Mouse (Mus musculus) midbrain, postnatal 0 days (tissue): Measurements from ENCODE around the gene Focad. TPM values are rescaled to one million over a fixed set of nuclear protein-coding genes. Genes with fewer than 3 reads are reported as not detected.
A peak's percentile ranks its signal among the peaks of the same experiment; 100 is the strongest.

Experiments
- ATAC-seq: fragments of 200-750 bp; cut with Nextera tagmentation; 2 replicates; pipeline ENCODE4 v1.8.0; 2017; ENCODE audit warnings: moderate number of reproducible peaks, mild to moderate bottlenecking, moderate TSS enrichment, moderate library complexity; ENCODE audit not compliant: low FRiP score
- DNase-seq: peaks from one replicate; pipeline ENCODE4 v3.0.0-alpha.2; 2015; ENCODE audit warnings: low spot score
- H3K27ac ChIP-seq: fragments of 300-500 bp; sonication (generic); 2 replicates; pipeline ENCODE4 v1.5.1; 2014; ENCODE audit warnings: low read depth, mild to moderate bottlenecking, low read length, mixed read lengths
- H3K27me3 ChIP-seq: fragments of 300-500 bp; sonication (generic); 2 replicates; pipeline ENCODE4 v1.6.1; 2014; ENCODE audit warnings: low read length, control low read depth, mixed read lengths; ENCODE audit not compliant: insufficient read depth
- H3K36me3 ChIP-seq: fragments of 300-500 bp; sonication (generic); 2 replicates; pipeline ENCODE4 v1.6.1; 2014; ENCODE audit warnings: low read length, control low read depth, mixed read lengths; ENCODE audit not compliant: insufficient read depth
- H3K4me1 ChIP-seq: fragments of 300-500 bp; sonication (generic); 2 replicates; pipeline ENCODE4 v1.6.1; 2014; ENCODE audit warnings: mild to moderate bottlenecking, control low read depth, antibody characterized with exemption, low read length, mixed read lengths; ENCODE audit not compliant: insufficient read depth
- H3K4me2 ChIP-seq: fragments of 300-500 bp; sonication (generic); 2 replicates; pipeline ENCODE4 v1.6.1; 2014; ENCODE audit warnings: low read depth, mild to moderate bottlenecking, low read length, mixed read lengths; ENCODE audit not compliant: poor library complexity, severe bottlenecking
- H3K4me3 ChIP-seq: fragments of 300-500 bp; sonication (generic); 2 replicates; pipeline ENCODE4 v1.5.1; 2014; ENCODE audit warnings: low read depth, mild to moderate bottlenecking, low read length, moderate library complexity
- H3K9ac ChIP-seq: fragments of 300-500 bp; sonication (generic); replicated peaks from 2 replicates; pipeline ENCODE4 v1.6.1; 2014; ENCODE audit warnings: mild to moderate bottlenecking, low read length, moderate library complexity, mixed read lengths; ENCODE audit not compliant: poor library complexity, severe bottlenecking
- H3K9me3 ChIP-seq: fragments of 300-500 bp; sonication (generic); 2 replicates; pipeline ENCODE4 v1.6.1; 2016; ENCODE audit warnings: low read length, control low read depth
- CTCF ChIP-seq: IDR thresholded peaks from 2 replicates; pipeline ENCODE4 v1.5.1; 2016; ENCODE audit warnings: antibody characterized with exemption, mild to moderate bottlenecking
- WGBS: fragments of 180-500 bp; shearing (Covaris S2); extraction: QIAGEN DNeasy Blood & Tissue Kit; methylation state at CpG from one replicate; pipeline ENCODE4 v1.1.7; 2014; 5-methylcytosine and 5-hydroxymethylcytosine counted together
- polyA plus RNA-seq: library from polyadenylated mRNA; unstranded; fragments of >200 nt; fragmentation: Nextera tagmentation; extraction: Ambion mirVana; gene quantifications from 2 replicates; pipeline ENCODE4 v1.2.1, GENCODE M21; 2015
- total RNA-seq: library from RNA; depleted of rRNA; stranded (reverse); fragments of >200 nt; gene quantifications from 2 replicates; pipeline ENCODE4 v1.2.3, GENCODE M21; 2014

Focad gene
- total and polyA plus RNA-seq, 2 experiments from 2014 or later = 9.0 to 36.9 TPM

DNA sequence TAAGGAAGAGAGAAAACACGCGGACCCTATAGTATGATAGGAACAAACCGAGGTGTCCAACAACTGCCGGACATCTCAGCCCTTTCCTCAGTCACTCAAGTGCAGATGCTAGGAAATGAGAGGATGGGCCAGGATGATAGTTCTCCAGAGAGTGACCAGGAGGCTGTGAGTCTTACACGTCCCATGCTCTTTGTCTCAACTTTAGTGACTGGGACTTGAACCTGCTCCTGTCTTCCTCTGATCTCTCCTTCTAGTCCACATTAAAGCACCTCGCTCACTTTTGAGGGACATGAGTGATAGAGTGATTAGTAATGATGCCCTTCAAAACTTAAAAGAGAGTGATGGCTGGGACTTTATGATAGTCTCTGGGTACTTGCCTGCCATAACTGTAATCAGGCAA is 114.2 kb downstream of the Focad start:
- no peak overlapping the region for H3K4me3 ChIP-seq
- DNase-seq (no peak), ATAC-seq (no peak)
- no peaks in the 10 kb centered on the region for H3K9me3 ChIP-seq
- no peaks in the 10 kb centered on the region for H3K27me3 ChIP-seq
- no peak overlapping the region for H3K9ac ChIP-seq
- no peaks in the 10 kb centered on the region for H3K36me3 ChIP-seq
- H3K4me2 ChIP-seq = no peak overlapping the region
- WGBS = 97% methylated on average over 6 of the region's 6 CpGs
- peaks cover 8% of the 10 kb centered on the region; the same call in 1 of the 2 replicates for H3K4me1 ChIP-seq
- no peak overlapping the region for H3K27ac ChIP-seq
- TF ChIP-seq CTCF = no peak

DNA sequence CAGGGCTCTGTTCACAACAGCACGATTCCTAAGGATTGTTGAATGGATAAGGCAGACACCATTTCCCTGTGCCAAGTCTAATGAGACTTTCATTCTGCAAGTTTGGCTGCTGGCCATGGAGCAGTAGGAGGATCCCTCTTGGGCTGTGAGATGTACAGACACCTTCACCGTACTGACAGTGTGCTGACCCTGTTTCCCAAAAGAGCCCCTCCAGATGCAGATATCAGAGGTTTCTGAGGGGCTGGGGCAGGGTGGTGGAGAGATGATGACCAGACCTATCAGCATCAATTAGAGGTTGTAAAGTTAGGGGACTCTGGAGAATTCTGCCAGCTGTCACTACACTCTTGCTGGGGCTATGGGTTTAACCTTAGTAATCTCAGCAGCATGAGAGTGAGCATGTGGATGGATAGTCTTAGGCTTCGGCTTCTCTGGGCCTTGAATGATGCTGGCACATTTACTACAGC is 115.0 kb downstream of the Focad start:
- Histone ChIP-seq H3K9me3 (no peaks in the 10 kb centered on the region), H3K36me3 (no peaks in the 10 kb centered on the region), H3K27ac (no peak overlapping the region), H3K4me1 (peaks cover 8% of the 10 kb centered on the region; the same call in 1 of the 2 replicates), H3K9ac (no peak overlapping the region), H3K4me2 (no peak overlapping the region), H3K27me3 (no peaks in the 10 kb centered on the region), H3K4me3 (no peak overlapping the region)
- WGBS = 52% methylated on average over 3 of the region's 3 CpGs
- TF ChIP-seq CTCF = no peak
- peak; percentile 73 for DNase-seq
- peak; percentile 20; the same call in 1 of the 2 replicates for ATAC-seq

GRCm38 (mm10) chr4:88210602-88211001 is 116.2 kb downstream of the Focad start:
- no peak for ATAC-seq
- Histone ChIP-seq H3K4me3 (no peak overlapping the region), H3K36me3 (no peaks in the 10 kb centered on the region), H3K9ac (no peak overlapping the region), H3K4me2 (no peak overlapping the region), H3K9me3 (no peaks in the 10 kb centered on the region), H3K27ac (no peak overlapping the region), H3K4me1 (peaks cover 8% of the 10 kb centered on the region; the same call in 1 of the 2 replicates), H3K27me3 (no peaks in the 10 kb centered on the region)
- WGBS = 61% methylated on average over 6 of the region's 6 CpGs
- no peak for TF ChIP-seq CTCF
- DNase-seq = no peak

DNA sequence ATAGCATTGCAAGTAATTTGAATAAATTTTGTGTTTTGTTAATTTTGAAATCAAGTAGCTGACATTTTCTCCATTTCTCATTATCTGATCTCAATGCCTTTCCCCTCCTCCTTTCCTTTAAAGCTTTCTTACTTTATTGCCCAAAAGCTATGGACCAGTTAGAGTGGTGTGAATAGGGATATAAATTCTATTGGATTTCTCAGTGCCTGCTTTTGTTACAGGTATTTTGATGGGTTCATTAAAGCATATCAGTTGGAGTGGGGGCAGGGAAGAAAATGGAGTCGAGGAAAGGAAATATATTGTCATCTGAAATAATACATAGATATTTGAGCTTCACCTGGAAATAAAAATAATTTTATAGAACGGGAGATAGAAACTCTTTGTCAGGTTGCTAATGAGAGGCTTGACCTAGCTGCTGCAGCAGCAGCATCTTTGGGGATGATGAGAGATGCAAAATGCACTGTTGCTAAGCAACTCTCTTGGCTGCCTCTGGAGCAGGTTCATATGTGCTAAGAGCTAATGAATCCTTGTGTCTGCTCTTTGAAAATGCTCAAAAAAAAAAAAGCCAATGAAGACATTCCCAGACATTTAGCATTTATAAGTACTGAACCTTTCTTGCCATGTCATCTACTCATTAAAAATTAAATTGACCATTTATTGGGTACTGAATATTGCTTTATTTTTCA is 116.9 kb downstream of the Focad start:
- whole genome bisulfite sequencing = 38% methylated on average over 2 of the region's 2 CpGs
- H3K4me1 ChIP-seq = peaks cover 8% of the 10 kb centered on the region; the same call in 1 of the 2 replicates
- no peak for TF ChIP-seq CTCF
- no peak overlapping the region for H3K9ac ChIP-seq
- H3K27me3 ChIP-seq = no peaks in the 10 kb centered on the region
- H3K4me2 ChIP-seq = no peak overlapping the region
- H3K36me3 ChIP-seq = no peaks in the 10 kb centered on the region
- no peak overlapping the region for H3K4me3 ChIP-seq
- peak; percentile 80 for DNase-seq
- peak; percentile 80 for ATAC-seq
- peak overlapping the region; percentile 73 for H3K27ac ChIP-seq
- H3K9me3 ChIP-seq = no peaks in the 10 kb centered on the region

DNA sequence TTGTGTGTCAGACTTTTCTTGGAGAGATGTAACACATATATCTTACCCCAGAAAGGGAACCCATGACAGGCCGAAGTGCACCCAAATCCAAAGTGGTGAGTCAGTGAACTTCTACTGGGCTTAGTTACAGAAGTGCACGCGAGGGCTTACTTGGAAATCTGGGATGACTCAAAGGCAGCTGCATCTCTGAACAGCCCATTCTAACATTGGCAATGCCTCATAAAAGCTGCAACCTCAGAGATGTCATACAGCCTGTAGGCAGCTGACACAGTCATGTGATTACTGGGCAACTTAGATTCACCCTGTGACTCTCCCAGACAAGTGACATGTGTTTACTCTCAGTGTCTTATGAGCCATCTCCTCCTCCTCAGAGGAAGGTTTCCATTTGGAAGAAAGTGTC is 119.5 kb downstream of the Focad start:
- 99% methylated on average over 3 of the region's 3 CpGs for WGBS
- no peaks in the 10 kb centered on the region for H3K9me3 ChIP-seq
- no peaks in the 10 kb centered on the region for H3K27me3 ChIP-seq
- H3K4me2 ChIP-seq = no peak overlapping the region
- no peak for ATAC-seq
- TF ChIP-seq CTCF = no peak
- no peak overlapping the region for H3K27ac ChIP-seq
- H3K9ac ChIP-seq = no peak overlapping the region
- no peak overlapping the region for H3K4me3 ChIP-seq
- no peak for DNase-seq
- H3K4me1 ChIP-seq = peaks cover 8% of the 10 kb centered on the region; the same call in 1 of the 2 replicates
- H3K36me3 ChIP-seq = no peaks in the 10 kb centered on the region

DNA sequence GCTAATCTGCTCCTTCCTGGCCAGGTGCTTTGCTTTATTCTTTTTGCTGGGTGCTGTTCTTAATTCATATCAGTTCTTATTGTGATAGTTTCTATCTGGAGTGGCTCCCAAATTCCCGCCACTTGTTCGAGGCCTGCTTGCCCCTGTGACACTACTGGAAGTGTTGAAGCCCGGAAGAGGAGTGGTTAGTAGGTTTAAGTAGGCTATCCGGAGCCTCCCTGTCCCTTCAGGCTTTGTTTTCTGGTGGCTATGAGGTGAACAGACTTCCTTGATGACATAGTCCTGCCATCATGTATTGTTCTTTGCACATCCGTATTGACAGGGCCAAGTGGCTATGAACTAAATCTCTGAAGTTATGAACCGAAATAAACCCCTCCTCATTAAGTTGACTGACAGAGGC is 123.9 kb downstream of the Focad start:
- no peak for DNase-seq
- no peak overlapping the region for H3K27ac ChIP-seq
- 68% methylated on average over 6 of the region's 6 CpGs for WGBS
- H3K27me3 ChIP-seq = no peaks in the 10 kb centered on the region
- H3K9ac ChIP-seq = no peak overlapping the region
- H3K4me3 ChIP-seq = no peak overlapping the region
- TF ChIP-seq CTCF = no peak
- H3K36me3 ChIP-seq = no peaks in the 10 kb centered on the region
- no peaks in the 10 kb centered on the region for H3K9me3 ChIP-seq
- H3K4me2 ChIP-seq = no peak overlapping the region
- no peak for ATAC-seq
- no peaks in the 10 kb centered on the region for H3K4me1 ChIP-seq
